Mouse (Mus musculus) right cerebral cortex, postnatal 36 days (tissue): ENCODE measurements around the gene Nudt15.

Source experiments
- DNase-seq, 2 experiments: peaks; one replicate each; pipeline ENCODE4 v3.0.0; 2022; ENCODE audit warnings: low spot score in 2 of 2, mixed read lengths in 1 of 2

Nudt15 gene

DNA sequence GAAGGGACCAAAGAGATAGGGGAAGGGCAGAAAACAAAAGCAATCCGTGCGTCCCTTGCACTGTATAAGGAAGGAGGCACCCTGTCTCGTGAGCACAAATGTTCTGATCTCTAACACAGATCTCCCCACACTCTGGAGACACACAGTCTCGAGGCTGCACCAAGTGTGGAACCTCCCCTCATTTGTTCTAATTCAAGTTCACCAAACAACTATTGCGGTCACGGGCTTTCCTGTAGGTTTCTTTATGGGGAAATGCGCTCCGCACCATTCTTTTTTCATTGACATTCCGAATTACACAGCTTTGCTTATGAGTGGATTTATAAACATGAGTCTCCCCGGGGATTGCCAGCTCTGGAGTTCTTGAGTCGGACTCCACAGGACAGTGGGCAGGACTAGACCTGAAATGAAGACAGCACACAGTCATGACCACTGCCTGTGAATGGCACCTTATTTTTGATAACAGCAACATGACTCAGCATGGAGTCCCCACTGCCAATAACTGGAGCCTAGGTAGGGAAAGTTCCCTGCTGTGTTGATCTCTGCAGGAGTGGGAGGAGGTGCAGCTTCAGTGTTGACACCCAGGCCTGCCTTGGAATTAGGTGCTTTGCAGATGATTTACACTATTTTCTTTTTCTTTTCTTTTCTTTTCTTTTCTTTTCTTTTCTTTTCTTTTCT is 40.2 kb downstream of the Nudt15 start:
- DNase-seq: no peak

DNA sequence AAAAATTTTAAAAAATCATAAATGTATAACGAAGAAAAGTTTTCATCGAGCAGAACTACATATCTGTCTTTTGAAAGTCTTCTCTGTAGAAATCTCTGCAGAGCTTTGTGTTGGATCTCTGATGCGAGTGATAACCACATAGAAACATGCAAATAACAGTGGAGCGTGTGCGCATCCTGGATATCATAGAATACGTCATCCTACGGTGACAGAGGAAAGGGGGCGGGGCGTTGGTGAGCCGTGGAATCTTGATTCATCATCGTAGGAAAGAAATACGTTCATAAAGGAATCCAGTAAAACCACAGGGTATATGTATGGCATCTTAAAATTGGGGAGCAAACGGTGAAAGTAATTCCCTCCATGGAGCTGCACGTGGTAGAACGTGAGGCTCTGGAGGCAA is 40.8 kb downstream of the Nudt15 start:
- DNase-seq: no peak

DNA sequence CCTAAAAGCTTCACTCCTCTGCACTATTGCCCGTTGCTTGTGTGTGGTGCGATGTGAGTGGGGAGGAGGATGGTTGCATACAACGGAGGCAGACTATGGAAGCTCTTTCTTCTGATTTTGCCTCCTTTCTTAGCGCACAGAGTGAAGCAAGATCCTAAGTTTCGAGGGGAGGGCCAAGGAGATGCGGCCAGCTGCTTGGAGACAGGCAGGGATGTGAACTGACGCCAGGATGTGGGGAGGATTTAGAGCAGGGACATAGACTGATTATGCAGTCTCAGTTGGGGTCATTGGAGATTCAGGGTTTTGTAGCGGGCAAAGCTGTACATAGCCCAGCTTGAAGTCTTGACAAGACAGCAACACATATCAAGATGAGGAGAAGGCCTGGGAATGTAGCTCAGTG is 41.8 kb downstream of the Nudt15 start:
- DNase-seq: no peak

DNA sequence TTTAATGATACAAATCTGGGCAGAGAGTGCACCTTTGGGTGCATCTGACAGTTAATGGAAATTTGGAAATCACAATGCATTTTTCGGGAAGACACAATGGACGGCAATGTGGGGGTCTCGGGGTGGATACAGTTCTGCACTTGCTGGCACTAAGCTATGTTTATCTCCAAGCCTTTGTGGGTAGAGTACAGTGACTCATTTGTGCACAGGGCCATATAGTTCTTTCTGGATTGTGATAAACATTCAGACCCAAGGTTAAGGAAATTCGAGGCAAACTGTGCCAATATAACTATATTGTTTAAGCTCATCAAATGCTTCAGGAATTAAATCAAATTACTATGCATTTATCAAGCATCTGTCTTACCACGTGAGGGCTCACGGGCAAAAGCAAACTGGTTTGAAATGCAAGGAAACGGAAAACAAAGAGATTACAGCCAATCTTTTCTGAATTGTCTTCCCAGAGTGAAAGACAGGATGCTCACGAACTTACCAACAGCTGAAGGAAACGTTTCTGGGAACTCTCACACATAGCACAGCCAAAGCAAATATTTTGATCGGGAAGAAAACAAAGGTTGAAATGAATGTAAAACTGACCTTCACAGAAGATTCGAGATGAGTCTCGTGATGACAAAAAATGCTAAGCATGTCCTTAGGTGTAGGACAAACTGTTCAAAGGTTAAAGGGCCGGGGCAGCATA is 44.7 kb downstream of the Nudt15 start:
- no peak for DNase-seq

DNA sequence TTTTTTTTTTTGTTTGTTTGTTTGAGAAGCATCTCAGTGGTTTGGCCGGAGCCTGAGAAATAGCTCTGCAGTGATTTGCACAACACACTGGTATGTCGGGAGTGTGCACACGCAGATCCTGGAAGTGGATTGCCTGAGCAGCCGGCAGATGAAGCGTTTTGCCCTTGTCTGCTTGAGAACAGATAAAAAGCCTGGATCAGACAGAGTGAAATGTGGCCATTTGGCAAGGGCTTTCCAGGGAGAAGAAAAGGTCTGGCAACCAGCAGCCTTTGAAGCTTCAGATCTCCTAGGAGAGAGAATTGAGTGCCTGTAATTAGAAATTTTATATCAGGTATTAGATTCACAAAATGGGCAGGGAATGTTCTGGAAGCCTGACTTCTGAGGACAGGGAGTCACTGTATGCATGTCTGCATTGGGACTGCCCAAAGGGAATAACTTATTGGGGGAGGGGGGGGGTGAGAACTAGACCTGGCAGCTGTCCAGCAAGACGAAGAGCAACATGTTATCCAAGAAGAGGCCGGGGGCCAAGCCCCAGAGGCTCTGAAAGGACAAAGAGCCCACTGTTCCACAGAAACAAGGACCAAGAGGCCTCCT is 45.4 kb downstream of the Nudt15 start:
- peak in 1 of 2 experiments; percentile 8 for DNase-seq

DNA sequence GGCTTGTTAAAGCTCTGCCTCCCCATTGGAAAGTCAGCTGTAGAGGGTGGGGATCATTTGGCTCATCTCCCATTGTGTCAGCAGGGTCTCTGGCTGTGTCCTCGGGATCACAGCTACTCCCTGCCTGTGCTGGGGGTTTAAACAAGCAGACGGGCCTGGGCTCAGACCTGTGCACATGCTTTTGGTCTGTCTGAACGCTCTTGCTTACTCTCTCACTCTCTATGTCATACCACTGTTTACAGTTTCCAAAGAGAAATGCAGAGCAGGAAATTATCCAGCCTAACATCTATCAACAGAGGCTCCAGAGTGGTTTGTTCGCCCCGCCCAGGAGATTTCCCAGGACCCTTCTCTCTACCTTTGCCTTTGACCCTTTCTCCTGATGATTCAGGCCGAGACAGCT is 46.3 kb downstream of the Nudt15 start:
- no peak for DNase-seq

DNA sequence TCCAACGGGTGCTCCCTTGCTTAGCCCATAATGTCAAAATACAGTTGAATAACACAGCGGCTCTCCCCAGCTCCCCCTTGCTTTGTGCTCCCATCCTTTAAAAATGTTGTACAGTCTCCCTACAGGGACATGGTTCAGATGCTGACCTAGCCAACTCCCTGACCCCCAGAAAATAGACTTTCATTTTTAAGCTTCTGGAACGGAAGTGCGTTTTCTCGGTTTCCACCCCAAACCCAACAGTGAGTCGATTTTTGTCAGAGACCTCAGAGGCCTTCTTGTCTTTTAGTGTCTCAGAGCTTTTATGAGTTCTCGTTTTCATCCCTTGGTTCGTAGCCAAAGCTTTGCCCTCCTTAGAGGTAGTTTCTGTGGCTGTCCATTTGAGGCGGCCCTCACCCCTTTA is 46.8 kb downstream of the Nudt15 start:
- DNase-seq: no peak

DNA sequence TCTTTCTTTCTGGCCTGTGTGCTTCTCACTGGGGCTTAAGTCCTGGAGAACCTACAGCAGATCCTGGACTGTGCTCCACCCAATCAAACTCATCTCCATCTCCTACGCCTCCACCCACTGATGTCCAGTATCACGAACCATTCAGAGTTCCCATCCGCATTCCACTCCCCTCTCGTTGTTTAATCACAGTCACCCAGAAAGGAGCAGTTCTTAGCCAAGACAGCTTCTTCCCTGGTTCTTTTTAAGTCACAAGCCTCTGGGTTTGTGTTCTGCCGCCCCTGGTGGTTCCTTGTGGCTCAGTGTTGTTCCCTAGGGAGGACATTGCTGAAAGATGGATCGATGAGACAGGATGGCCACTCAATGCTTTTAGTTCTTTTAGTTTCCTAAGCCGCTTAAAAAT is 52.3 kb downstream of the Nudt15 start:
- no peak for DNase-seq

DNA sequence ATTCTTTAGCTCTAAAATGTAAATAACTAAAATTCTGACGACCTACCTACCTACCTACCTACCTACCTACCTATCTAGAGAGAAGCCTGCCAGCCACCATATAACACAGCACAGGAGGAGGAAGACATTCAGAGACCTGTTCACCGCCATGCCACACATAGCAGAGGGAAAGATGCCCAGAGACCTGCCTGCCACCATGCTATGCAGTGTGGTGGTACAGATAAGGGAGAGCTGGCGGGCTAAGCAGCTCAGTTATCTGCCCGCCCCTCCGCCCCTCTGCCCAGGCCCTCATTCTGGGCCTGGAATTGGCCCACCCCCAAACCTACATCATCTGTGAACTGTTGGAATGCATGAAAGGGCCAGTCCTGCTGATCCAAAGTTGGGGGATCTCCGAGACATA is 53.9 kb downstream of the Nudt15 start:
- no peak for DNase-seq

DNA sequence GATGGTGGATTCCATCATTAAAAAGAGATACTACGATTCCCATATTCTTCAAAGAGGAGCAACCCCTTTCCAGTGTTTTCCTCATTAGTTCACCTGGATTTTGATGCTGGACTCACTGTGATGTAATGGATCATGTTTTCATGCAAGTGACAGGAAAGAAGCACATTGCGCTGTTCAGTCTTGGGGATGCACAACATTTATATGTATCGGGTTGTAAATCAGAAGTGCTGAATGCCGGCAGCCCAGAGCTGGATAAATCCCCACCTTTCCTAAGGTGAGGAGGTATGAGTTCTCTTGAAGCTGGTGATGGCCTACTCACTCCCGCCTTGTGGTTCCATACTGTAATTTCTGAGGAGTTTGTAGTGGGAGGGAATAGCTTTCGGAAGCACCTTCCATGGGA is 54.7 kb downstream of the Nudt15 start:
- no peak for DNase-seq

DNA sequence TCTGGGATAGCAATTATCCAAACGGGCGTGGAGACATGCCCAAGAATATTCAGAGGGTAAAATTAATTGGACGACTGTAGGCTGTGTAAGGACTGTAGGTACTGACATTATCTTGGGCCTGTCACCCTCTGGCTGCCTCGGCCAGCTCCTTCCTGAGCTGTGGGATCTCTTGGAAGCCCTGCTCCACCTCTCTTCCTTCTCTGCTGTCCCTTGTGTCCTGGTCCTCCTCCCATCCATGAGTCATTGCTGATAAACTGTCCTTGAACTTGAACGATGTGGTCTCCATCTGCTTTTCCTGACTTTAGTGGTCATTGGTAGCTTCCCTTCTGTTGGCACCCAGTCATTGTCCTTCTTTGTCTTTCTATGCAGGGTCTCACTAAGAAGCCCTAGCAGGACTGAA is 61.4 kb downstream of the Nudt15 start:
- DNase-seq: no peak

DNA sequence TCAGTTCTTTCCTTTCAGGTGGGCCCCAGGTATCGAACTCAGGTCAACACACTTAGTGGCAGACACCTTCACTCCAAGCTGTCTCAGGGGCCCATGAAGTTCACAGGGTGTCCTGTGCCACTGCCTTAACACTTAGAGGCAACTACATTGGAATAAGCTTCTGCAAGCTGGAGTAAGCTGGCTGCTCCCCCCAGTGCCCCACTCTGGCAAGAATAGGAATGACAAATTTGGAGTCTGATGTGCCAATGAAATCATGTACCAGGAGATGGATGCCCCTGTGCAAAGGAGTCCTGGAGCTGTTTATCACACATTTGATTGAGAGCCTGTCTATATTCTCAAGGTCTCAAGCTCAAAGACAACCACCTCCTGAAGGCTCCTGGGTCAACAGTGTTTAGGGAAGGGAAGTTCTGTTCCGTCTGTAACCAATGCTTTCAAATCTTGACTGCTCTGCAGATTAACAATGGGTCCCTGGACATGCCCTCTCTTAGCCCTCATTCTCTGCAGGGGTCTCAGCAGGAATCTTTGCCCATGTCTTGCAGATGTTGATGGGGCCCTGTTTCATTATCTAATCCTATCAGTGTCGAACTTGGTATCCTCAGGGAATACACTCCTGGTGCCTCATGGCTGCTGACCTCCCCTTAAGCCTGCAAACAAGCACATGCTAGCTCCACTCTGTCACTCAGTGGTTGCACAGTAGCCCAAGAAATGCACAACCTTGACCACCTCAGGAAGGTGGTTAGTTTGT is 63.5 kb downstream of the Nudt15 start:
- no peak for DNase-seq

DNA sequence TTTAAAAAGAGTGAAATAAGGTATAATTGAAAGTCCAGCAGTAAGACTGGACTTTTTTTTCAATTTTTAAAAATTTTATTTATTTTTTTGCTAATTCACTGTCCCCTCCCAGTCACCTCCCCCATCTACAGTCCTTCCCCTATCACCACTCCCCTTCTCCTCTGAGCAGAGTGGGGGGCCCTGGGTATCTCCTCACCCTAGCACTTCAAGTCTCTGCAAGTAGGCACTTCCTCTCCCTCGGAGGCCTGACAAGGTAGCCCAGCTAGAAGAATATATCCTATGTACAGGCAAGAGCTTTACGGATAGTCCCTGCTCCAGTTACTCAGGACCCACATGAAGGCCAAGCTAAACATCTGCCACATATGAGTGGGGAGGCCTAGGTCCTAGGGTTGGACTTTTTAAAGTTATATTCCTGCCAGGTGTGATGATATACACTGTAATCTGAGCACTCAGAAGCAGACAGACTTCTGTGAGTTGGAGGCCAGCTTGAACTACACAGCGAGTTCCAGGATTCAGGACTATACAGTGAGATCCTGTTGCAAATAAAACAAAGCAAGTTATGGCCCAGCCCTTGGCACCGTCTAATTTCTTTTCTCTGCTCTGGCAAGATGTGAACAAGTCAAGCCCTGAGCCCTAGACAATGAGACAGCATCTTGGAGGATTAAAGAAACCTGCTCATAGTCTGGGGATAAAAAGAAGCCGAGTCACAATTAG is 64.4 kb downstream of the Nudt15 start:
- no peak for DNase-seq

DNA sequence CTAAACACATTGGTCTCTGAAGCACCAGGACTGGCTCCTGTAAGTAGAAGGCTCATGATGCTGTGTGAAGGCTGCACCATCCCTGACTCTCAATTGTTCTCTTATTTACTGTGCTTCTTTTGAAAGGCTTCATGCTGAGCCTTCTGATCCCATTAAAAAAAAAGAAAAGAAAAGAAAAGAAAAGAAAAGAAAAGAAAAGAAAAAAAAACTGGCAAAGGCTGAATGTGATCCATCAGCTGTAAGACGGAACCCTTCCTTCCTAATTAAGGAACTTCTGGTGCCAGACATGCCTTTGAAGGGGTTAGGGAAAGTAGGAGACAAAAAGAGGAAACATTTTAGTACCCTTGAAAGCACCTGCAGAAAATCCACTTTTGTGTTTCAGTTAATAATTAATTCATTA is 68.3 kb downstream of the Nudt15 start:
- DNase-seq: no peak

DNA sequence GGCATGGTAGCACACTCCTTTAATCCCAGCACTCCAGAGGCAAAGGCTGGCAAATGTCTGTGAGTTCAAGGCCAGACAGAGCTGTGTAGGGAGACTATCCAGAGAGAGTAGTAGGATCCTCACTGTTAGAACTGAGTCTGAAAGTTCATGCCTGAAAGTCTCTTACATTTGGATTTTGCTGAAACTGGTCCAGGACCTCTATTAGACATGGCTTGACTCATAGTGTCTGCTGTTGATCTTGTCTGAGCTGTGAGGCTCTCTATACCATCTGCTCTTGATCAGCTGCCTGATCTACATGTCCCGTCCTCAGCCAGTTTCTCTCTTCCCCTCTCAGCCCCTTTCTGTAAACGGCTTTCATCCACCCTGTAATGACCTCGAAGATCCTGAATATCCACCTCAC is 69.7 kb downstream of the Nudt15 start:
- DNase-seq: no peak

DNA sequence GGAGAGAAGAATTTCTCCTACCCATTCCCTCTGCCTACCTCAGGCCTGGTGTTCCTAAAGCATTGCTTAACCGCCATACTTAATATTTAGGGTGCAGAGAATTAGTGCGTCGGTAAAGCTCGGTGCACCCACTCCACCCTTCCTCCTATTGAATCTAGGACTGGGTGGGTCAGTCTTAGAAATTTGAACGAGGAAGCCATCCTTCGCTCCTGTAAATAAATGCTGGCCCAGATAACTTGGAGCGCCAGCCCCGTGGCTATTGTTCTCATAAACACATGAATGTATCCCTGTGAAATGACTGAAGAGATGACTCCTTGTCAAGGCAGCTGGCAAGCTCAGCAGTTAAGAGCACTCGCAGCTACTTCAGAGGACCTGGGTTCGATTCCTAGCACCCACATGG is 71.0 kb downstream of the Nudt15 start:
- no peak for DNase-seq

DNA sequence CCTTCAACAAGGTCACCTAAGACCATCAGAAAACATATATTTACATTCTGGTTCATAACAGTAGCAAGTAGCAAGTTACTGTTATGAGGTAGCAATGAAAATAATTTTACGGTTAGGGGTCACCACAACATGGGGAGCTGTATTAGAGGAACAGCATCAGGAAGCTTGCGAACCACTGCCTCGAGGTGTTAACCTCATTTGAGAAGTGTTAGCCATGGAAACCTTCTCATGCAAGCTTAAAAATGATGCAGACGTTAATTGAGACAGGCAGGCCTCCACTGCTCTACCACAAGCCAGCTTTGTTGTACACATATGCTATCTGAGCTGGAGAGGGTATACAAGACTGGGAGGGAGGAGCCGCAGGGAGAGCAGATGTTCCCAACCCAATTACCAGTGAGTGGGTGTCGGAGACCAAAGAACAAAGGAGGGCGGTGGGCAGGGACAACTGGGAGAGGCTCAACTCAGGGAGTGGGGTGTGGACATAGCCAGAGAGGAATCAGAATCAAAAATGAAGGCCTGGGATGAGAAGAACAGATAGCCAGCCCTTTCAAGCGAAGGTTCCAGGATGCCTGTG is 71.6 kb downstream of the Nudt15 start:
- DNase-seq: peak in 1 of 2 experiments; percentile 16

DNA sequence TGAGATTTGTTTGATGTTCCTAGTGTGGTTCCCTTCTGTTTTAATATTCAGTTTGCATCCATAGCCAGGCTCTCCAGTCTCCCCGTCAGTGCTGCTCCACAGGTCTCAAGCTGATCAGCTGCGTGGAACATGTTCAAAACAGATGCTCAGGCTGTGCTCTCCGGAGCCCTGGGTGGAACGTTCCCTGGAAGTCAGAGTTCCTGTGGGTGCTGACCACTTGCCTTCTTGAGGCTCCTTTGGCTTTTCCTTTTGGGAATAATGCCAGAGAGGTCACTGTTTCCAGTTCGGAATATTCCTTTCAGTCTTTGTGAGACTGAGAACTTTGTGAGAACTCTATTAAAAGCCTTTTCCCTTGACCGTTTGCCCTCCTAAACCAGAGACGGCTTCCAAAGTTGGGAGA is 72.5 kb downstream of the Nudt15 start:
- no peak for DNase-seq

DNA sequence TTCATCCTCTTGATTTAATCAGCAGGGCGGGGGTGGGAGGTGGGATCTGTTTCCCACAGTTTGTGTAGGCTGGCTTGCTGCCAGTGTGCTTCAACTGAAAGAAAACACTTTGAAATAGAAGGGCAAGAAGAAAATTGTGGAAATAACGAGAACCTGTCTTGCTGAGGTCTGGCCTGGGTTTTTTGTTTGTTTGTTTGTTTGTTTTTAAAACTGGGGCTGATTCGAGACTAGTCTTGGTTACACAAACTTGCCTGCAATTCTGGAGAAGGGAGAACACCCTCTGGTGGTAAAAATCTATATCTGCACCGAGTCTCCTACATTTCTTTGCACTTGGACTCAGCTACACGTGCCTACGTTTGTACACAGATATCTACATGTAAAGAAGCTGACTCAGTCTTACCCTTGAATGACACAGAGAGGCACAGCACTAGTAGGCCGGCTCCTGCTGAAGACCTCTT is 73.4 kb downstream of the Nudt15 start:
- DNase-seq: peak in 1 of 2 experiments; percentile 20

DNA sequence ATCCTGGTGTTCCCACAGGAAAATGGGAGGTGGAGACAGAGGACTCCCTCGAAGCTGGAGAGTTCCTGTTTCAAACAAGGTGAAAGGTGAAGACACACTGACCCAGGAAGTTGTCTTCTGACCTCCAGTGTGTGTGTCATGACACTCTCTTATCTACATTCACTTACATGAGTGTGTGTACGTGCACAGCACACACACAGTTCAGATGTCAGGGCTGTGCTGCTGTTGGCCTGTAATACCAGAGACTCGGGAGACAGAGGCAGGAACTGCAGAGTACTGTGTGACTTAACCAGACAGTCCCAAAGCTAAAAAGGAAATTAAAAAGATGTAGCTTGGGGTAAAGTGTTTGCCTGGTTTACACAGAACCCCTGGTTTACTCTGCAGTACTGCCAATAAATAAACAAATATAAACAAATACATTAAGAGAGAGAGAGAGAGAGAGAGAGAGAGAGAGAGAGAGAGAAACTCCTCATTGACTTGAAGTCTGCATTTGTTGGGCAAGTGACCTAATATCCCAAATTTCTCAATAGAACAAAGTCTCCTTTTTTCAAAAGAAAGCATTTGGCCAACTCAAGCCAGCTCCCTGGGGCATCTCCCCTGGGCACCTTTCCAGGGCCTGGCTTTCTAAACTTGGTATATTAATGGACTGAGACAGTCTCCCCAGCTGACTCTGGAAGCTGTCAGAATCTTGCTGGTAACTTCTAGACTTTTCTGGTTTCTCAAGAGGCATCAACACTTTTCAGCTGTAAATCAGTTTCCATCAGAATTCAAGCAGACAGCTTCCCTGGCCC is 74.2 kb downstream of the Nudt15 start:
- no peak for DNase-seq

DNA sequence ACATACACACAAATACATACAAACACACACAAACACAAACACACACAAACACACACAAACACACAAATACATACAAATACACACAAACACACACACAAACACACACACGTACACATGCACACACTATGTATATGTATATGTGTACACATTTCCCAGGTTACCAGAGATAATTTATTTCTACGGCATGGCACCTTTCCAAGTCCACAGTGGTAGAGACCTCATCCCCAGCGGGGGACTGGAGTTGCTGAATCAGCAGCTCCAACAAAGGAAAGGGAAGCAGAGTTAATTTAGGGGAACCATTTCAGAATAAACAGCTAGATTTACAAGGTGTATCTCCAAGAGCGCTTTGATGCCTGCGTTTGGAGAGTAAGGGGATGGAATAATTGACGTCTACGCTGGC is 75.8 kb downstream of the Nudt15 start:
- DNase-seq: no peak
